Mouse (Mus musculus) cerebellum, postnatal 36 days (tissue): ENCODE measurements around the gene Cdyl2.
A peak's percentile ranks its signal among the peaks of the same experiment; 100 is the strongest.

Experiments
- DNase-seq, 2 experiments: peaks; one replicate each; pipeline ENCODE4 v3.0.0; 2021 to 2022; ENCODE audit warnings: mixed read lengths in 2 of 2

The Cdyl2 gene

DNA sequence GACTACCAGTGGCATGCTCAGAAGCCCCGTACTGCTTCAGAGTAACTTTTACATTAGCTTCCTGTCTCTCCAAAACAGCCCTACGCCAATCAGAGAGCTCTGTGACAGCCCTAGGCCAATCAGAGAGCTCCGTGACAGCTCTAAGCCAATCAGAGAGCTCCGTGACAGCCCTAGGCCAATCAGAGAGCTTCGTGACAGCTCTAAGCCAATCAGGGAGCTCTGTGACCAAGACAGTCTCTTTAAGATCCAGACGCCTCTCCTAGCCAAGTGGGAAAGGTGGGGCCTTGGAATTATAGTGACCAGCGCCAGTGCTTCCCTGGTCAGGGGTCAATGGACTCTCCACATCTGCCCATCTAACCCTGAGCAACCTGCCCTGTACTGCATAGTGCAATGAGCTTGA, 62.2 kb downstream of the Cdyl2 start:
- no peak for DNase-seq

DNA sequence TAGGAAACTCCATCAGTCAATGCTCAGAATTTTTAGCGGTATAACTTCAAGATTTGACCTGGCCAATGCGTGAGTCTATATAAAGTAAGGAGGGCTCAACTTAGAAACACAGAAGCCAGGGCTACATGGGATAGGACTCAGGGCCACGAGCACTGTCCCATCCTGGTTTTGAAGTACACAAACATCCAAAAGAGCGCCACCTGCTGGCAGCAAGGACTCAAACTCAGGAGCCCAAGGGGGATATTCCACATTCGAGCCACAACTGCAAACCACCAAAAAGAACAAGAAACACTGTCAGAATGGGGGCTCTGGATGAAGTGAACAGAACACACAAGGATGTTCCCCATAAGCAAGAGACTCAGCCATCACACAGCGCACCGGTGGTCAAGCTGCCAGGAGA, 63.8 kb downstream of the Cdyl2 start:
- DNase-seq: no peak

DNA sequence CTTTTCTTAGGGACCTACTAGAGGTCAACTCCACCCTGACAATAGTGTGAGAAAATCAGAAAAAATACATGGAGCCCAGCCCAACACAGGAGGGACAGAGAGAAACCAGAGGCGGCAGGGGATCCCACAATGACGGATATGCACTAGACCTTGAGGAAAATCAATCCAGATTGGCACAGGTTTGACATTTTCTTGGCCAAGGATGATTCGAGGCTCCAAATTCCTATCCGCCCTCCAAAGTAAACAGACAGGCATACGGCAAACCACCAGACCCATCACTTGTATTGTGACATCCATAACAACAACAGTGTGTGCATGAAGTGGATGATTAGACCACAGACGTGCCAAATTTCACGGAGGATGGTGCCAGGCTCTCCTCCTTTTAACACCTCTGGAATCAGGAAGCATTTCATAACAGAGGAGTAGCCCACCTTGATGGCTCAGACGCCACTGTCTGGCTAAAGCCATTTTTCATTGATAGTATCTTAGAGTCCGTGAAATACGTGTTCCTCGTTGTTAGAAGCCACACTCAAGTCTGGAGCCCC, 65.9 kb downstream of the Cdyl2 start:
- no peak for DNase-seq

DNA sequence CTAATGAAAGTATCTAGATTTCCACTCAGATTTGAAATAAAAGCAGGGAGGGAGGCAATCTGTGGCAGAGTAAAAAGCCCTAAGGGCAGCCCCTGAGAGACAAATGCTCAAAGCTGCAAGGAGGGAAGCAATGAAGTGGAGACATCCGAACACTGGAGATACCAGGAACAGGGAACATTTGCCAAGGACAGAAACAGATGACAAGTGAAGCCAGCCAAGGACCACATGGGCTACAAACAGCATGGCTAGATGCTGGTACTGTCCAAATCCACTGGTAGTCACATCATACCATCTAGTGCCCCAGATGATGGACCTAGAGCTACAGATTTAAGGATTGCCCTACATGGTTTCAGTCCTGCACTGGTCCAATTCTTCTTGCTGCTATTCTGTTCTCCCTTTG, 71.3 kb downstream of the Cdyl2 start:
- peak; percentile 16 to 26 for DNase-seq

DNA sequence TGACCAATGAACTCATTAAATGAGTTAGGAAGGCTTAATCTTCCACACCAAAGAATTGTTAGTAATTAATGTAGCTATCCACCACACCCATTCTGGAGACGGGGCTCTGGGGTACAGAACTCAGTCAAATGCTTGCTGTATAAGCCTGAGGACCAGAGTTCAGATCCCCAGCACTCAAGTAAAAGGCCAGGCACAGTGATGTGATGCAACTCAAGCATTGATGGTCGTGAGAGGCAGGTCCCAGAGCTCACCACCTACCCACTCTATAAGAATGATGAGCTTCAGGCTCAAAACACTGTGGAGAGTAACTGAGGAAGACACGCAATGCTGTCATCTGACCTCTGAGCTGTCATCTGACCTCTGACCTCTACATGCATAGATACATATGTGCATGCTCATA, 76.0 kb downstream of the Cdyl2 start:
- DNase-seq: no peak

DNA sequence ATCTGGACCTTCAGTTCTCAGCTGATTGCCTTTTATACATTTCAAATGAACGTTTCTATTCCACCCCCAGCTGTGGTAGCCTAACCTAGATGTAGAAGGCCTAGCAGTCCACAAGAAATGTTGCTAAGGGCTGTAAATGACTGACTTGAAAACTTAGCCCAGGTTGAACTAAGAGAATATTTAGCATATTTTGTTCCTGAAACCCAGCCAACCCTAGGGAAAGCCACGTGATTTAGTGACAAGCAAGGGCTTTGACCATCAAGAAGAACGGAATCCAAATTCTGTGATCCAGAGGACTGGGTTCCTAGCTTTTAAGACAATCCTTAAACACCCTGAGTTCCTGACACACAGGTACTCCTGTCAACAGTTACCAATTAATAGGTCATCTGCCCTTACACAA, 77.9 kb downstream of the Cdyl2 start:
- DNase-seq: no peak

DNA sequence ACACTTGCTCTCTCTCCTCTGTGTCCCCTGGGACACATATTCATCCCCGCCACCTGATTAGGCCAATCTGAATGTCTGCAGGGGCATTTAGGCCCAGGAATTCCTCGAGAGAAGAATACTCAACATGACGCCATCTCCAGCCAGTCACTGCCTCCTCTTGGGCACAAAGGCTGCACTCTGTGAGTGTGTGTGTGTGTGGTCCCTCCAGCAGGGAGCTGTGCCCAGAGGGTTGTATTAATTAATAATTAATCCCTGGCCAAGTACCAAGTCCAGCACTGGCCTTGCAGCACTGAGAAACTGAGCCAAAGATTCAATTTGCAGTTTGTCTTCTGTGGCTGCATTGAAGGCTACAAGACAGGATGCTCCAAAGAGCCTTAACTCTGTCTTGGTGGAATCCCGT, 79.8 kb downstream of the Cdyl2 start:
- peak; percentile 13 to 19 for DNase-seq

DNA sequence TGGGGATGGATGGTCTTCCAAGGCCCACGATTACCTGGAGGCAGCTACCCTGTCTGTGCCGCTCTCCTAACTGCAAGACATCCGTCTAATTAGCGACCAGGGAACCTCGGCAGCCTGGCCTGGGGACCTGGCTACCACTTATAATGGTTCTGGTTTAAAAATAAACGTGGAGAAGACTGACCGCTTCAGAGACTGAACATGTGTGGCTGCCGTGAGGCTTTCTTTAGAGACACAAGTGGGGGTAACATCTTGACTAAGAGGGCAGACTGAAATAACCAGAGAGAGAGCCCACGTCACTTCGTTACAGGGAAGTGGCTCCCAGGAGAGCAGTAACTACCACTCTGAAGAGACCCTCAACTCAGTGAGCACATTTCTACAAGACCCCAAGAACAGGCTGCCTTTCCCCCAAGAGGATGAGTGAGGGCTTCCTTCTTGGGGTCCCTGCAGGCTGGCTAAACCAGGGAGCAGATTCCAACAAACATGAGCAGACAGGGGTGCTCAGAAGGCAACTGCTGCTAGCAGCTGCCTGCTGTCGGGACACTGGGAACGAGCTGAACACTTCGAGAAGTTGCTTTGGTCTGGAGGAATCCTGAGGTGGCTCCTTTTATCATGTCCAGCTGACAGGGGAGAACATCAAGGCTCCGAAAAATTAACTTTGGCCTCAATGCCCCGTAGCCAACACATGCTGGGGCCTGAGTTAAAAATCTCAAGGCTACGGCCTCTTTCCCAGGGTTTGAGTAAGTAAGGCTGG, 82.6 kb downstream of the Cdyl2 start:
- DNase-seq: no peak

DNA sequence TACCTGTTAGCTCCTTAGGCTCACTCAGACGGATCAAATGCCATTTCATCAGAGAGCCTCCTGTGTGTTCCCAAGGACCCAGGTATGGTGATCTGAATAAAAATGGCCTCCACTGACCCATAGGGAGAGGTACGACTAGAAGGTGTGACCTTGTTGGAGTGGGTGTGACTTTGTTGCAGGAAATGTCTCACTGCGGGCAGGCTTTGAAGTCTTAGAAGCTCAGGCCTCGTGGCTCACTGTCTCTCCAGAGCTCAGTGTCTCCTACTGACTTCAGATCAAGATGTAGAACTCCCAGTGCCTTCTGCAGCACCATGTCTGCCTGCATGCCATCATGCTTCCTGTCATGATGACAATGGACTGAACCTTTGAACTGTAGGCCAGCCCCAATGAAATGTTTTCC, 87.4 kb downstream of the Cdyl2 start:
- DNase-seq: no peak

DNA sequence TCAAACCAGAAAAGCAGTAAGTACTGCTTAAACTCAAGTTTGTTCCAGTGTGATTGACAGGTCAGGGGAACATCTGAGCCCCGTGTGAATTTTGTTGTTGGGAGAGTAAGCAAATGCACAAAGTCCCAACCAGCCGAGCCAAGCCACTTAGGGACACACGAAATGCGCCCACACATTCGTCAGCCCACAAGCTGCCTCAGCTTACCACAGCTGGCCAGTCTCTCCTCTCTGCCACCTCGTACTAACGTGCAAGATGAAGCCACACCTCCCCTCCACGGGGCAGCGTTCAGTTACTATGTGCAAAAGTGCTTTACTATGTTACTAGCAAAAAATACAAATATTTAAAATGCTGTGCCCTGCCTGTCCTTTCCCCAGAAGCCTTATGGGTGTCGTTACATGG, 91.9 kb downstream of the Cdyl2 start:
- no peak for DNase-seq

DNA sequence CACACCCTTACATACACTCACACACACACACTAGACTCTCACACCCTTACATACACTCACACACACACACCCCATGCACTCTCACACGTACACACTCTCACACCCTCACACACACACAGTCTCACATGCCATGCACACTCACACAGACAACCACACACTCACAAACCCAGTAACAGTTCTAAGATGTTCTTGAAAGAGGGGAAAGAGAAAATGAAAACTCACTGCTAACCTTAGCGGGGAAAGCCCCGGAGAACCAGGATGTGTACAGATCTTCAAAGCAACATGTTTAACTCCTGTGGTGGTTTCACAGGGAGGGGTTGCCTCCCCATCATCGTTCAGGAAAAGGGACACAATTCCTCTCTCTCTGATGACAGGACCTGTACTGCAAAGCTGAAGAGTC, 94.8 kb downstream of the Cdyl2 start:
- DNase-seq: no peak

DNA sequence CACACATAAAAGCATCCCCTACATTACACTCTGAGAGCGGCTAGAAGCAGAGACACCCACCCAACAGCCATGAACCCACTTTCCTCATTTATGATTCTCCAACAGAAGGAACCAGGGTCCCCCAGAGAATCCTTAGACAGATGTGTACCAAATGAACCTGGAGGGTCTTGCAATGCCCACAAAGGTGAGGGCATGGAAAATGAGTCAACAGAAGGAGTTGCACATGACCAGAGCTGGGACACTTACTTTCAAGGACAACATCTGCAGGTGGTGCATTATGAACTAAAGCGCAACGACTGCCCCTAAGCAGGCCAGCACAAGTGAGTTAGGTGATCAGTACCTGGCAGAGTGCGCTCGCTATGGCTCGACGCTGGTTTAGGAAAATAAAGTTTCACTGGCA, 95.6 kb downstream of the Cdyl2 start:
- no peak for DNase-seq

DNA sequence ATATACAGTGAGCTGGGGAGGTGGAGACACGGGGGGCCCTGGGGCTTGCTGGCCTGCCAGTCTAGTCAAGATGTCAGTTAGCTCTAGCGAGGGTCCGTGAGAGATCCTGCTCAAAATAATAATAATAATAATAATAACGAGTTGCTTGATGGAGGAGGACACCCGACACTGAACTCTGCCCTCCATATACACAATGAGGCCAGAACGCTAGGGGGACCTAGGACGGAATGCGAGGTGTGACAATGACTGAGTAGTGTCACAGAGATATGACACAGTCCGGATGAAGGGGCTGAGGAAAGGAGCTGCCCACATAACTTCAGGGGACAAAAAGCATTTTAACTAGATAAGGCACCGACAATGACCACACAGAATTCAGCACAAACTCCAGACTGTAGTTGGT, 96.4 kb downstream of the Cdyl2 start:
- no peak for DNase-seq

DNA sequence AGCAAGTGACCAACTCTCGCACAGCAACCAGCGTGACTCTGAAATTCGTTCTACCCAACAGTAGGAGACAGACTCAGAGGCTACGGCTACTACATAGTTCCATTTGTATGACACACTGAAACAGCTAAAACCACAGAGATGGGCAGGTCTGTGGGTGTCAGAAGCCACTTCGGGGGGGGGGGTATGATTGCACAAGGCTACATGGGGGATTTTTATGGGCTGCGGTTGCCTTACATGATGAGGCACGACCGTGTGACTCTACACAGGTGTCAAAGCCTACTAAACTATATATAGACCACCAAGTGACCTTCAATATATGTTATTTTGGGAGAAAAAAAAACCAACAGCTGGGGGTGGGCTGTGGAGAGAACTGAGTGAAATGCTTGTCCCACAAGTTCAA, 96.8 kb downstream of the Cdyl2 start:
- no peak for DNase-seq

DNA sequence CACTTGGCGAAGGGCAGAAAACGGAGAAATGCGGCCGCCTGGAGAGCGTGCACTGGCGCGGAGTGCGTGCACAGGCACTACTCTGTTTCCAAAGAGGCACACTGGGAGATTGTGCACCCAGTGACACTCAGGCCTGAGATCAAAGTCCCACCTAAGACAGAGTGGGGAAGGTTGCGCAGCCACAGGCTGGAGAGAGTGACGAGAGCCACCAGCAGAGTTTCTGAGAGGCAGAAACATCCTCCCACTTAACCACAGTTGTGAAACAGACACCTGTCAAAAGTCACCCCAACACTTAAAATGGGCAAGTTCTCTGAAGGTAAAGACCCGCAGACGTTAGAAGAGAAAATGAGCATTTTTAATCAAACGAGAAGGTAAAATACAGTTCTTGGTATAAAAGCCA, 97.5 kb downstream of the Cdyl2 start:
- DNase-seq: no peak

DNA sequence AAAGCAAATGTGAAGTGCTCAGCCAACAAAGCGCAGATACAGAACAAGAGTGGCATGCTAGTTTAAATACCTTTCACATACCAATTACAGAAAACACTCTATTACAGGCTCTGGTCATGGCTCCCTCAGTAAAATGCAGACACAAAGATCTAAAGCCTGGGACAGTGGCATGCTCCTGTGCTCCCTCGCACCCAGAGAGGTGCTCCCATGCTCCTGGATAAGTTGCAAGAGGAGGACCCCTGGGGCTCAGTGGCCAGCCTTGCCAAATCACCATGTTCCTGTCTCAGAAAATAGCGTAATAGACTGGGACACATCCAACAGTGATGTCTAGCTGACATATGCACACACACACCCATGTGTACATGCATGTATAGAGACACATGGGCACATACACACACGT, 98.4 kb downstream of the Cdyl2 start:
- no peak for DNase-seq

DNA sequence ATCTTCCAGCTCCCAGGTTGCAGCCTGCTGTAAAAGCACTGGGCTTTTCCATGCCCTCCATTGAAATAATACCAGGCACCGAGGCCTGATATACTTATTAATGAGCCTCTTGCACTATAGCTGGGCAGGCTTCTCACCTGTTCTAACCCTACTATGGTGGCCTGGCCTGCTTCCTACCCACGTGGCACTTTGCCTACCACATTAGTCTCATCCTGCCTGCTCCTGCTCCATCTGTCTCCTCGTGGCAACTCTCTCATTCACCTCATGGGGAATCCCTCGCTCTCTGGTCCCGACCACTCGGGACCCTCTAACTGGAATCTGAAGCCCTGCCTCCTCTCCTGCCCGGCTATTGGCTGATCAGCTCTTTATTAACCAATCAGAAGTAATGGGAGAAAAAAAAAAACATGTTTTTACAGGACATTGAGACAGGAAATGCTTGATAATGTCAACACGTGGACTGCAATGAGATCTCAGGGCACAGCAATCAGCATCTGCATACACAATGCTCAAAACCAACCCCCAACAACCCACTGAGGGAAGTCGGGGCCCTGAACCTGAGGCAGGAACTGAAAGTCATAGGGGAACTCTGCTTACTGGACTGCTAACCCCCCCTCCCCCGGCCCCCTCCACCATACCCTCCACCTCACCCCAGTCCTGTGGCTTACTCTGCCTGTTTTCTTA, 99.2 kb downstream of the Cdyl2 start:
- DNase-seq: peak; percentile 77 to 78

DNA sequence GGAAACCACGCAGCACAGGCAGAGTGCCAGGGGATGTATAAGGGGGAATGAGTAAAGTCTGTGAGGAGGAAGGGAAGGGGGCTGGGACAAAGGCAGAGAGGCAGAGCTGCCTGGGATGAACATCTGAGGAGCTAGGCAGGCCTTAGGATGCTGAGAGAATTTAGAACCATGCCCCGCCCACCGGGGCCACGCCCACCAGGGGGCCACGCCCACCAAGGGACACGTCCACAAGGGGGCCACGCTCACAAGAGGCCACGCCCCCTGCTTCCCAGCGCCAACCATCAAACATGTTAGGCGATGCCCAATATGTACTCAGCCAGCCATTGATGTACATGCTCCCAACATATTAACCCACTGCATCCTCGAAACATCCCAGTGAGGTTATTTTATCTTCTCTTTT, 102.7 kb downstream of the Cdyl2 start:
- no peak for DNase-seq

DNA sequence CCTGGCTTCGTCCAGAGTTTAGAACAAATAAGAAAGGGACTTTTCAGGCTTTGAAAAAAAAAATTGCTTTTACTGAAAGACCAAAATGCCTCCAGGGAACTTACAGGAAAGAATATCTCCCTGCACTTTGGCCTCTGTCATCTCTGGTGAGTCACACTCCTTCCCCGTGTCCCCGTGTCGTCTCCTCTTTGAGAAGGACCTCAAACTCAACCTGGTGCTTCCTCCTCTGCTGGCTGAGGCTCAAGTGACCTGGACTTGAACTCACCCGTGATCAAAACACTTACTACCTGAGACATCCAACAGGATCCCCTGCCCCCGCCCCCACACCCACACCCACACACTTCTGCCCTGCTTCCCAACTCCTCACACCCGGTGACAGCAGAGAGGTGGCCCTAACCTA, 103.8 kb downstream of the Cdyl2 start:
- DNase-seq: no peak

DNA sequence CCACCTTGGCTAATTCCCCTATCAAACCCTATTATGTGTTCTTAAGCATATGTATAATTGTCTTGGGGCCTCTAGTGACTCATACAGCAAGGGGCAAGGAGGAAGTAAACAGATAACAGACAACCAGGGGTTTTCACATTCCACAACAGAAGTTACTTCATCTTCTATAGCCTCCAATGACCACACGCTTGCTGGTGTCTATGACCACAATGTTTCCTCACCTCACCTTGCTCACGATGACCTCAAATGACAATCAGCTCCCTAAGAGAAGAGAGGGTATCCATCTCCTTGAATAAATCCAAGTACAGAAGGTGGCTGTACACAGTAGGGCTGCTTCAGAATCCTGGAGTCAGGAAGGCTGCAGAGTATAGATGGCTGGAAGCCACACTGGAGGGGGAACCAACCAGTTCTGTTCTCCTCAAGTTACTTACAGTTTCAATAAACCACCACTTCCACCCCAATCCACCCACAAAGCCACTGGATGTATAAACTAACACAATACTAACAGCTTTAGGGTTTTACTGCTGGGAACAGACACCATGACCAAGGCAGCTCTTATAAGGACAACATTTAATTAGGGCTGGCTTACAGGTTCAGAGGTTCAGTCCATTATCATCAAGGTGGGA, 104.8 kb downstream of the Cdyl2 start:
- DNase-seq: no peak

DNA sequence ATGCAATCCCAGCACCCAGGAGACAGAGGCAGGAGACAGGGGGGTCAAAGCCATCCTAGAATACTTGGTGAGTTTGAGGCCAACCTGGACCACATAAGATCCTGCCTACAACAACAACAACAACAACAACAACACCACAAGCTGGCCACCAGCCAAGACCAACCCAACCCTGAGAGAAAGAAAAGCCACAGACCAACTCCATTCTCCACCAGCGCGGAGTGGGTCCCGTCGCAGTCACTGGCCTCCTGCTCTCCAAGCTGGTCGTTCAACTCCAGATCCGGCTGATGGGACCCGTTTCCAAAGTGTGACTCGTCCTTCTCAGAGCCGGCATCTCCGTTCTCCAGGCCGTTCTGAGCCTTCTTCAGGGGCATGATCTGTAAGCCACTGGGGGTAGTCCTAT, 109.2 kb downstream of the Cdyl2 start:
- no peak for DNase-seq

DNA sequence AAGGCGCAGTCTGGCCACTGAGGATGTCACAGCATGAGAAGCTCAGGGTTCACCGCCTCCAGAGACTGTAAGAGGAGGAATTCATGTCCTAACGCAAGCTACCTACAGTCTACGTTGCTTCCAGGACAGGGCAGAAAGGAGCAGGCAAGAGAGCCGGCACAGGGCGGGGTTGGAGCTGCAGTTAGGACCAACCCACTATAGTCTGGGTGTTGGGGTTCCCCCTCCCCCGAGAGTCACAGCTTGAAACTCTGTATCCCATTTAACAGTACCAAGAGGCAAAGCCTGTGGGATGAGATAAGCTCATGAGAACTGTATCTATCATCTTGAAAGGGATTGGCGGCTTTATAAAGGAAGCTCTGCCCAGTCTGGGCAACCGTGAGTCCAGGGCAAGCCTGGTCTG, 110.5 kb downstream of the Cdyl2 start:
- no peak for DNase-seq

DNA sequence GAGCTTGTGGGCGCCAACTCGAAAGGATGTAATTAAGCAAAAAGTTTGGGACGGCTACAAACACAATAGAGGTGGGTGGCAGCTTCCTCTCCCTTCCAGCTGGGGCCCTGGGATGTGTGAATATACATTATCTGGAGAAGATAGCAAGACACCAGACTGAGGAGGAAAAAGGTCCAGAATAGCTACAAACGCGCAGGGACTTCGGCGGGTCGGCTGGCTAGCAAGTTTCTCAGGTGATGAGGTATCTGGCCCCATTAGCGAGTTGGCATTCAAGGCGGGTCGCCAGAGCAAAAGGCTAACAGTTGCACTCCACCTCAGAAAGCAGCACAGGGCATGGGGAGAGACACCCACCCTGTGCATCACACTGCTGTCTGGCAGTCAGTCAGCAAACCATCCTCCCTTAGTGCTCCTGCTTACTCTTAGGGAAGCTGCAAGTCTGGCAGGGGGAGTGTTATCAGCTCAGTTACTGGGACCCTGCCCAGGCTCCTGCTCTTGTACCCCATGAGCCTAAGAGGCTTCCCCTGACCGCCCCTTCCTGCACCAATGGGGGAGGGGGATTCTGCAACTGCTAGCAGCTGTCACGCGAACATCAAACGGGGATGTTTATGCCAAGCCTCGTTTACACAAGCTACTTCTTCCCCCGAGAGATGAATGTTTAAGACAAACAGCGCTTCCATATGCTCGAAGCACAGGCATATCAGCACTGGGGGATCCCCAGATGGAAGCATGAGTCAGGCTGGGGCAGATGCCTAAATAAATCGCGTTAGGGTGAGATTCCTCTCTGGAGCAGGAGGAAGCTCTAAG, 111.4 kb downstream of the Cdyl2 start:
- no peak for DNase-seq
